Mouse (Mus musculus): ENCODE data around the gene Gm20388.

DNA sequence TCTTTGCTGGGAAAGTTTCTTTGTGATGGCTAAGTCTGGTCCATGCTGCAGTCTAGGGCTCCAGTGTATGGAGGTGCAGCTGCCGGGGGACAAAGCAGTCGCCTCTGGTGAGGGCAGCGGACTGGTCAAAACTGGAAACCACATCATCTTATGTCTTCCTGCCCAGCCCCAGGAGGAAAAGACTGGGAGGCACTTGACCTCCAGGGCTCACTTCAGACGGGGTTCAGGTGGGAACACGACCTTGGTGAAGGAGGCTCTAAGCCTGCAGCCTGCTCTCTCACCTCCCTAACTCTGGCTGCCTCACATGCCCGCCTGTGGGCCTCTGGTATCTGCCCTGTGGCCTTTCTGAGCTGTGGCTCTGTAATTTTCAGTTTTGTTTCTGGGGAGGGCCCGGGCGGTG, 623.4 kb downstream of the Gm20388 start:
- TF ChIP-seq POLR2A (IDR thresholded peaks at IDR 0.05; ENCODE audit: borderline replicate concordance, extremely low read depth, insufficient read depth, insufficient read length, poor library complexity, severe bottlenecking): no peak
- no peak for TF ChIP-seq CTCF (IDR thresholded peaks at IDR 0.05; ENCODE audit: borderline replicate concordance, extremely low read depth, insufficient read depth, insufficient read length)

All from brain, embryonic 14.5 days (tissue).